ENCODE assay signal across 7 mouse cellular contexts in genomic region chr2:118597673-118598568, GRCm38 (mm10). TPM values are rescaled to one million over a fixed set of nuclear protein-coding genes. Genes with fewer than 3 reads are reported as not detected.
DNase-seq lines count a peak whose midpoint lies in the region; ATAC-seq lines count a peak whose summit lies in the region.

Bub1b (plus strand) TSS chr2:118598211.

- peak within 1 kb of the TSS; percentile 64 for H3K4me3 ChIP-seq in embryonic facial prominence, embryonic 12.5 days
- peak within 1 kb of the TSS; percentile 51 for H3K4me3 ChIP-seq in limb, embryonic 11.5 days (ENCODE audit: low read depth, low read length)
- H3K4me3 ChIP-seq in midbrain, embryonic 14.5 days (replicated peaks; ENCODE audit: low read depth, low read length) = peak within 1 kb of the TSS; percentile 58

- H3K9me3 ChIP-seq in embryonic facial prominence, embryonic 12.5 days = no peaks in the 10 kb centered on the region
- H3K9me3 ChIP-seq in limb, embryonic 11.5 days (ENCODE audit: control insufficient read depth, low read length) = no peaks in the 10 kb centered on the region
- H3K9me3 ChIP-seq in midbrain, embryonic 14.5 days (ENCODE audit: control insufficient read depth, low read length) = no peaks in the 10 kb centered on the region

- peak; percentile 87 for DNase-seq in adrenal gland, postnatal 25 days
- peak; percentile 98 for DNase-seq in heart, adult 11 months
- peak; percentile 90 for DNase-seq in kidney, adult 18-20 months
- DNase-seq in limb, embryonic 11.5 days (ENCODE audit: low spot score) = peak; percentile 95
- peak; percentile 97 for DNase-seq in midbrain, embryonic 14.5 days
- peak; percentile 80 to 87 for DNase-seq in spleen, adult 18-20 months

- H3K36me3 ChIP-seq in embryonic facial prominence, embryonic 12.5 days = peaks cover 9% of the 10 kb centered on the region
- H3K36me3 ChIP-seq in limb, embryonic 11.5 days (ENCODE audit: control insufficient read depth, insufficient read depth, low read length) = peaks cover 6% of the 10 kb centered on the region; the same call in 1 of the 2 replicates
- H3K36me3 ChIP-seq in midbrain, embryonic 14.5 days (ENCODE audit: control insufficient read depth, insufficient read depth, low read length) = no peaks in the 10 kb centered on the region

- H3K4me2 ChIP-seq in embryonic facial prominence, embryonic 12.5 days (replicated peaks) = peak within 1 kb of the TSS; percentile 64
- H3K4me2 ChIP-seq in limb, embryonic 11.5 days (ENCODE audit: low read depth, severe bottlenecking) = peak within 1 kb of the TSS; percentile 61
- H3K4me2 ChIP-seq in midbrain, embryonic 14.5 days (ENCODE audit: low read length) = peak within 1 kb of the TSS; percentile 72

- H3K4me1 ChIP-seq in embryonic facial prominence, embryonic 12.5 days = peaks cover 24% of the 10 kb centered on the region
- H3K4me1 ChIP-seq in limb, embryonic 11.5 days (ENCODE audit: control insufficient read depth, insufficient read depth, low read length) = no peaks in the 10 kb centered on the region
- H3K4me1 ChIP-seq in midbrain, embryonic 14.5 days (ENCODE audit: control insufficient read depth, insufficient read depth, low read length) = peaks cover 3% of the 10 kb centered on the region

- peak; percentile 92 for ATAC-seq in embryonic facial prominence, embryonic 12.5 days (ENCODE audit: insufficient number of reproducible peaks, insufficient read depth, low FRiP score, low TSS enrichment)
- peak; percentile 95 for ATAC-seq in limb, embryonic 11.5 days (ENCODE audit: insufficient number of reproducible peaks, low FRiP score, low TSS enrichment, low read depth)
- peak; percentile 96 for ATAC-seq in midbrain, embryonic 14.5 days (ENCODE audit: low FRiP score, low TSS enrichment)

- H3K9ac ChIP-seq in embryonic facial prominence, embryonic 12.5 days = peak within 1 kb of the TSS; percentile 61
- peak within 1 kb of the TSS; percentile 64 for H3K9ac ChIP-seq in limb, embryonic 11.5 days (ENCODE audit: low read length)
- peak within 1 kb of the TSS; percentile 48 for H3K9ac ChIP-seq in midbrain, embryonic 14.5 days (replicated peaks; ENCODE audit: low read length)

- 6% methylated on average over 41 of the region's 41 CpGs for WGBS in embryonic facial prominence, embryonic 12.5 days
- 6% methylated on average over 41 of the region's 41 CpGs for WGBS in limb, embryonic 11.5 days
- 6% methylated on average over 41 of the region's 41 CpGs for WGBS in midbrain, embryonic 14.5 days

- H3K27me3 ChIP-seq in embryonic facial prominence, embryonic 12.5 days = no peaks in the 10 kb centered on the region
- H3K27me3 ChIP-seq in limb, embryonic 11.5 days (ENCODE audit: control insufficient read depth, insufficient read depth, low read length) = no peaks in the 10 kb centered on the region
- H3K27me3 ChIP-seq in midbrain, embryonic 14.5 days (ENCODE audit: control insufficient read depth, insufficient read depth, low read length) = no peaks in the 10 kb centered on the region

- H3K27ac ChIP-seq in embryonic facial prominence, embryonic 12.5 days = no peak within 1 kb of the TSS
- H3K27ac ChIP-seq in limb, embryonic 11.5 days (replicated peaks; ENCODE audit: low read depth, low read length) = no peak within 1 kb of the TSS
- no peak within 1 kb of the TSS for H3K27ac ChIP-seq in midbrain, embryonic 14.5 days (replicated peaks; ENCODE audit: low read depth, low read length)

RNA-seq across cellular contexts. Expression of gene Bub1b, which starts in this region (rescaled TPM):
- 10.6 and 12.8 TPM in 2 replicates for total RNA-seq in adrenal gland, postnatal 25 days (2021)
- 99.8 and 106 TPM in 2 replicates for polyA plus RNA-seq in embryonic facial prominence, embryonic 12.5 days (2016; fragmentation: Nextera tagmentation; extraction: Ambion mirVana)
- polyA plus RNA-seq in limb, embryonic 11.5 days (2014; fragmentation: Nextera tagmentation; extraction: Ambion mirVana) = 145 and 155 TPM in 2 replicates
- polyA plus RNA-seq in midbrain, embryonic 14.5 days (2014; fragmentation: Nextera tagmentation; extraction: Ambion mirVana) = 8.4 and 19.7 TPM in 2 replicates
